Mouse (Mus musculus) cerebellum, adult 9-10 months (tissue): ENCODE results near the gene Cacna2d1.

Experiments
- DNase-seq: peaks from one replicate; pipeline ENCODE4 v3.0.0; 2022

The Cacna2d1 gene

GRCm38 (mm10) chr5:15934376-15935233 is at the start of gene Cacna2d1:
TSS of gene Cacna2d1 (plus strand) at chr5:15934691.
- DNase-seq: peak; percentile 65

DNA sequence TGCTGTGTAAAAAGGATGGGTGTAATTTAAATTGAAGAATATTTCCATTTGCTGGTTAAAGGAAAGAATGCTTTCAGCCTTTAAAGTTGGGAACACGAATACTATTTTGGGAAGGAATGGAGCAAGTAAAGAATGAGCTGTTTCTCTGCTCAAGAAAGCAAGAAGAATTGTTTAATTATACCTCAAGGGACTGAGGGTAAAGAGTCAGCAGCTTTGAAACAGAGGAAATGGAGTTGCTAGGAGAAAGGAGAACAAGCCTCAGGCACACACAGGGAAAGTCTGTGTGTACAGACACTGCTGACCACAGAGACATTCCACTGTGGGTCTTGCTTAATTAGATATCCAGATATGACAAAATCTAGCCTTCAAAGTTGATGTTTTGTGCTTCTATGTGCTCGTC is 39.4 kb upstream of the Cacna2d1 start:
- DNase-seq: no peak

DNA sequence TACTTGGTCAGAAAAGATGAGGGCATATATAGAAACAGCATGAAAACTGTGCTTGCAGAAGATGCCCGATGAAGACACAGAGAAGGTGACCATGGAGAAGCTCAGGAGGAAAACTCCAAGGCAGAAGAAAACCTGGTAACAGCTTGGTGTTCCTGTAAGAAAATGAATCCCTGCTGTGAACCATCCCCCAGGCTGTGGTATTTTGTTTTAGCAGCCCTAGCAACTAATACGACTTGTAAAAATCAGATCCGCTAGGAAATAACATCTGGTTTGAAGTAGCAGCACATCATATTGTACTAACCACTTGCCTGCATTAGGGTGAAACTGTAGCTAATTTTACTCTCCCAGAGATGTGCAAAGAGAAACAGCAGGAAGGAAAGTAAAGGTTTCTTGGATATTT is 37.8 kb upstream of the Cacna2d1 start:
- no peak for DNase-seq

GRCm38 (mm10) chr5:15906446-15906845 is 28.0 kb upstream of the Cacna2d1 start:
- DNase-seq: no peak

GRCm38 (mm10) chr5:15914931-15915330 is 19.6 kb upstream of the Cacna2d1 start:
- no peak for DNase-seq

GRCm38 (mm10) chr5:15928506-15928905 is 6.0 kb upstream of the Cacna2d1 start:
- no peak for DNase-seq

DNA sequence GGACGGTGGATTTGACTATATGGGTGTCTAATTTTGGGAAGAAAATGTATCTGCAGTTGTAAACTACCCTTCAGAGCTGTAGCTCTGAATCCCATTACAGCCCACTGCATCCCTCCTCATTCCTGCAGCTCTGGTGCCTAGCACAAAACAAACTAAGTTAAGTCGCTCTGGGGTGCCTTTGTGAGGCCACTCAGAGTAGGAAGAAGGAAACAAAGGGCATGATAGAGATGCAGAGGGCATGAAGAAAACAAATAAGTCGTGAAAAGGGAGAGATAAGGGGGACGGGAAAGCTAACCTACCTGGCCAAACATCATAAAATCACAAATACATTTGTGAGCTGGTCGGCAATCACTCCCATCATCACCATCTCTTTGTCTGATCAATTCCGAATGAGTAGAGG is 1.5 kb upstream of the Cacna2d1 start:
- DNase-seq: no peak

- DNase-seq: peak; percentile 66
These were observed 713 bp upstream of the Cacna2d1 start for GRCm38 (mm10) chr5:15933581-15934375.

GRCm38 (mm10) chr5:15935234-15935728 is 790 bp downstream of the Cacna2d1 start:
- peak; percentile 78 for DNase-seq

DNA sequence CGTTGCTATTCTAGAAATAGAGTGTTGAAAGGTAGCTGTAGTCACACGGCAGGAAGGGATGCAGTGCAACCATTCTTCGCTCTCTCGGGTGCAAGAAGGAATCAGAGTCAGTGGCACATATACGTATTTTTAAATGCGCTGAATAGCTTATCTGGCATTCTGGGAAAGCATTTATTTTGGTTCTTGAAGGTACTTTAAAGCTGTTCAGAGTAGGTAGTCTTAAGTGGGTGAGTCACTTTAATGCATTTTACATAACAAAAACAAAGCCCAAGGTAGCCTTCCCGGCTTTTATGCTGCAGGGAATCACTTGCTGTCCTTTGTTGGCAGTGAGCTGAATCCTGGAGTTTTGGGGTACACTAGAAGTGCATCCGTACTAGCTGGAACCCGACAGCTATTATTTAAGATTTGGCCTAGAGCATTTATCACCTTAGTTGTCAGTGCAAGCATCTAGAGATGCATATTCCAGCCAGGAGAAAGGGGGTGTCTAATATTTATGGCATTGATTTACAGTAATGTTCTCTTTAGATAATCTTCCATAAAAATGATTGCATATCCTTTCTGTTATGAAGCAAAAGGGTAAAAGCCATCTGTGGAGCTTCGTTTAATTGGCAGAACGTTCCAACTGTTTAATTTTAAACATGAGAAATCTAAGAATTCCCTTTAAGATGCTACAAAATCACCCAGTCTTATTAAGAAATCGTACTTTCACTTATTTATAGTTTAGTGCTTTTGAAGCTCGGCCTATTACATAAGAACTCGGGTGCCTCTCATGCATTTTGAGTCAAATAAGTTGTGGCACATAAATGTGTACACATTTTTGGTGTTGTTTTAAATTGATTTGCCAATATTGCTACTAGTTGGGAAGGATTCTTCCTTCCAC is 1.6 kb downstream of the Cacna2d1 start:
- DNase-seq: peak; percentile 61

- DNase-seq: no peak
These were observed 6.8 kb downstream of the Cacna2d1 start for GRCm38 (mm10) chr5:15941191-15941725.

DNA sequence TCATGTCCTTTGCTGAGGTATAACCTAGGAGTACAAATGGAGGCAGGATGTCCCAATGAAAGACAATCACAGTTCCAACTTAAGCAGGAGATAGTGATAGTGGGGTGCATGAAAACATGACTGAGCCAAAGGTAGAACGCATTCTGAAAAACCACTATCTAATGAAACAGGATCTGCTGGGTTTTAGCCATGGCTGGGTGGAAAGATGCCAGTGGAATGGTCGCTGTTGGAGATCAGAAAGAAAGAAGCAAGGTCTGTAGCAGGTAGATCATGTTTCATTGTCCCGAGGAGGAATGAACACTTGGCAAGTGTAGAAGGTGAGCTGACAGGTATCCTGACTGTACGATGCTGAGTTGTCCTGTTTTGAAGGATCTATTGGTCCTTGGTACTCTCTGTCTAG is 7.6 kb downstream of the Cacna2d1 start:
- DNase-seq: peak; percentile 47

GRCm38 (mm10) chr5:15948290-15949037 is 14.0 kb downstream of the Cacna2d1 start:
- DNase-seq: no peak

- no peak for DNase-seq
These were observed 25.3 kb downstream of the Cacna2d1 start for GRCm38 (mm10) chr5:15959760-15960159.

GRCm38 (mm10) chr5:15961866-15962265 is 27.4 kb downstream of the Cacna2d1 start:
- DNase-seq: peak; percentile 67

DNA sequence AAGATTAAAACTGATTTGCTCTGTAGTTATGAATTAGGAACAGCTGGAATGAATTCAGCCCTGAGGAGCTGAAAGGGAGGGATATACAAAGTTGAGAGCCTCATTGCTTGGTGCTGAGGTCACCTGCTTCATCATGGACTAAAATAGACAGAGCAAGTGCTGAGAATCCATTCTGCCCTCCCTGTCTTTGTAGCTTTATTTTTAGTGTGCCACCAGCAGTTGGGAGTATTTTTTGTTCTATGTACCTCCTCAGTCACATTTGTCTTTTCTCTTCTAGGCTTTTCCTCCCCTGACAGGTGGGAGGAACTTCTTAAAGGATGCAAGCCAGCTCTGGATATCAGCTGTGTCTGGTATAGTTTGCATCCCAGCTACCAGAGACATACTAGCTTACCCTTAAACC is 32.4 kb downstream of the Cacna2d1 start:
- no peak for DNase-seq

DNA sequence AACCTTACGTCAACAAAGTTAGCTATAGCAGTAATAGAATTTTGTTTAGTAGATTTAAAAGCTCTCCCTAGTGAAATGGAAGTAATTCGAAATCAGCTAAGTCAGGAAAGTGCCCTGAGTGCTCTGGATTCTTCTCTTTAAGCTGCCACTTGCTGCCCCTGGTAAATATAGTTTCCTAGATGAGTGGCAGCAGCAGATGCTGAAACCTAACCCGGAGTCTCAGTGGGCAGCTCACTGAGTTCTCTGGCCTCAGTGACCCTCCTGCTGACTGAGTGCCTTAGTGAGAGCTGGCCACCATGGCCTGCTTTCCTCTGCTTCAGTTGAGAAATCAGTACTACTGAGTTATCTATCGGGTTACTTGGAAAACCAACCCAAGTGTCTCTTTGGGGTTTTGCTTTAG is 37.3 kb downstream of the Cacna2d1 start:
- DNase-seq: no peak

DNA sequence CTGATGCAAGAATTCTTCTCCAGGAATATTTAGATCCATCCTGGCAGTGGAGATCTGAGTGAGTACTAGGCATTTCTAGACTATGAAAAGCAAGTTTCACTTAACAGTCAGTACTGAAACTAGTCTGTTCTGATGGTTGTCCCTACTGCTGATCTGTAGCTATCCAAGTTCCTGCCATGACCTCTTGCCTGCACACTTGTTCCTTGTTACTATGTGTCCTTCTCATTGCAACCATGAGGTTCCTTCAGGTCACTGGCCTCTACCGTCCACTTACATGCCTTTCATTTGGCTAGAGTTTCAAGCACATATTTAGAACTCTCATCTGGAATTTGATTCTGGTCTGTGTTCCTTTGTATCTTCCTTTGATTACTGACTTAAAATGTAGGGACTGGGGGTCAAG is 37.9 kb downstream of the Cacna2d1 start:
- no peak for DNase-seq

DNA sequence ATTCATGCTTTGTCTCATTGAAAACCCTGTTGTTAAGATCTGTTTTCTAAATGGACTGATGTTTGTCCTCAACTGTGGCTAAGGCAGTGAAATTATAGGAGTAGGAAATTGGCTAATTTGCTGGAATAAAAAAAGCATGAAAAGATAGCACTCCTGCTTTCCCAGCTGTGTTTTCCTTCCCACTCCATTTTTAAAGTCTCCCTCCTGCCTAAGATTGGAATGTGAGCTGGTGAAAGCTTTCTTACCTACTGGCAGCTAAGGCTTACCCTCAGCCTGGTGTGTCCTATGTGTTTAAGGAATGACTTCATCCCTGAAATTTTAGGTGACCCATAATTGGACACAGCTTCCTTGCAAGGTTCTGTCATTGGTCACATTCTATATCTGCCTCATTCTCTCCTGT is 40.2 kb downstream of the Cacna2d1 start:
- DNase-seq: no peak

DNA sequence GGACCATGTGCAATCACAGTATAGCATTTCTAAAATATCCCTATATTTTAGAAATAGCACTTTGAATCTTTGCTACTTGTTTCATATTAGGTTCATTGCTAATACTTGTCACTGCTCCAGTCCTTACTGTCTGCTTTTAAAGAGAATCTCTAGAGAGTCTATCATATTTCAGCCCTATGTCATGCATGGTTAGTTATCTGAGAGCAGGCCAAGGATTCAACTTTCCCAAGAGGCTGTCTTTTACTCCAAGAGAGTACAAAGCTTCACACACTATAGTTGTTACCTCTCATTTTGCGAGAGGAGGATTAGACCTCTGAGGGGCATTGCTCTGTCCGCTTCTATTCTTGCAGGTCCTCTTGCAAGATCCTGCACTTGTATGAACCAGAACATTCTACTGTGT is 44.7 kb downstream of the Cacna2d1 start:
- DNase-seq: no peak

DNA sequence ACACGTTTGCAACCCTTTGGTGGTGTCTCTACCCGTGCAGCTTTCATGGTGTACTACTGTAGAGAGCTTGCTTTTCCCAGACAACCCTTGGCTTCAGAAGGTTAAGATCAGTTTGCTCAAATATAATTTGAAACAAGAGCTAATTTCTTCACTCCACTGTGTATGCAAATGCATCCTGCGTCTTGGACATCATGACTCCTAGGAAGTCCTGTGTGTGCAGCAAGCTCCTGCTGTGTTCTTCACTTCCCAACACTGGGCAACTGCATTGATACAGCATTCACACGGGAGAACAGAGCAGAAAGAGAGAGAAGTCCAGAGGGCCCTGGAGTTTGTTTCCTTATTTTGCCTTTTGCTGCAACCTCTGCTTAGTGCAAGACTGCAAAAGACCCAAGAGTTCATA is 48.1 kb downstream of the Cacna2d1 start:
- DNase-seq: no peak

- DNase-seq: no peak
These were observed 48.9 kb downstream of the Cacna2d1 start for GRCm38 (mm10) chr5:15983354-15983753.
